Mouse (Mus musculus): ENCODE measurements around the gene Nudt15.

GRCm38 (mm10) chr14:73483516-73484229 lies 64.4 kb downstream of the Nudt15 start:
- TF ChIP-seq CTCF (IDR thresholded peaks at IDR 0.05; ENCODE audit: insufficient read depth, low read depth, low read length) (no peak), POLR2A (IDR thresholded peaks at IDR 0.05; ENCODE audit: insufficient read depth, low read depth, low read length) (no peak)
